Comparison of ENCODE assay signal across 33 mouse cellular contexts in the genomic region with DNA sequence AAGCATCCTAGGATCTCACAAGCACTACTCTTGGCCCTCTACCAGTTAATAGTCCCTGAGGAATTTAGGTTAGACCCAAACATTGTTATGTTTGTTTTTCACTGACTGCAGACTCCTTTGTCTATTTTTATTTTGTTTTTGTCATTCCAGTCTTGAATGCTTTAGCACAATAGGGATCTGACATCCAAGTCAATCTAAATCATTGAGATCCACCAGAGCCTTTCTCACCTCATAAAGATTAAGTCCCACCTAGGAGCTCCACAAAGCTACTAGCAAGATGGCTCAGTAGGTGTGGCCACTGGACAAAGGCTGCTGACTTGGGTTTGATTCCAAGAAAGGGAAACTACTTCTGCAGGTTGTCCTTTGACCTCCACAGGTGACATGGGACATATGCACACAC. TPM values are rescaled to one million over a fixed set of nuclear protein-coding genes. Genes with fewer than 3 reads are reported as not detected.
"Had no signal": no experiment of that assay in that cellular context is flagged by ENCODE, and none has a peak within 500 bp of the region (broad histone marks: within the 10 kb centered on the region; RNA-seq: fewer than 3 reads in every experiment).

No protein-coding gene starts in this region.

- H3K9me3 ChIP-seq: limb, embryonic 10.5 days; limb, embryonic 12.5 days; limb, embryonic 13.5 days; limb, embryonic 15.5 days; liver, embryonic 12.5 days; liver, embryonic 13.5 days; liver, embryonic 15.5 days; lung, embryonic 15.5 days; midbrain, embryonic 10.5 days; midbrain, embryonic 12.5 days; midbrain, embryonic 13.5 days; midbrain, embryonic 15.5 days had no signal

- H3K4me1 ChIP-seq: limb, embryonic 10.5 days; limb, embryonic 12.5 days; limb, embryonic 13.5 days; limb, embryonic 15.5 days; liver, embryonic 12.5 days; liver, embryonic 13.5 days; liver, embryonic 15.5 days; lung, embryonic 15.5 days; megakaryocyte, embryonic 14.5 days; midbrain, embryonic 10.5 days; midbrain, embryonic 12.5 days; midbrain, embryonic 13.5 days; midbrain, embryonic 15.5 days had no signal

- ATAC-seq: liver, embryonic 12.5 days; liver, postnatal 0 days; lung, postnatal 0 days; midbrain, embryonic 13.5 days; midbrain, embryonic 15.5 days; midbrain, embryonic 16.5 days had no signal

- H3K4me3 ChIP-seq: limb, embryonic 10.5 days; limb, embryonic 12.5 days; limb, embryonic 13.5 days; limb, embryonic 15.5 days; liver, embryonic 12.5 days; liver, embryonic 13.5 days; liver, embryonic 15.5 days; lung, embryonic 15.5 days; megakaryocyte, embryonic 14.5 days; midbrain, embryonic 10.5 days; midbrain, embryonic 12.5 days; midbrain, embryonic 13.5 days; midbrain, embryonic 15.5 days; myocyte had no signal

- H3K27me3 ChIP-seq: limb, embryonic 13.5 days; limb, embryonic 15.5 days; liver, embryonic 12.5 days; liver, embryonic 13.5 days; liver, embryonic 15.5 days; lung, embryonic 15.5 days; midbrain, embryonic 15.5 days had no signal

- DNase-seq: left cerebral cortex, postnatal 4 days; liver; liver, embryonic 13.5 days; liver, postnatal 0 days; lung, adult 18-20 months; lung, adult 2 months; lung, embryonic 14.5 days; lung, postnatal 10 days; lung, postnatal 14 days; lung, postnatal 36 days; lung, postnatal 4 days; midbrain, embryonic 14.5 days had no signal

- H3K9ac ChIP-seq: limb, embryonic 12.5 days; limb, embryonic 13.5 days; limb, embryonic 15.5 days; liver, embryonic 12.5 days; liver, embryonic 13.5 days; liver, embryonic 14.5 days; liver, embryonic 15.5 days; liver, postnatal 0 days; lung, embryonic 14.5 days; lung, embryonic 15.5 days; midbrain, embryonic 12.5 days; midbrain, embryonic 13.5 days; midbrain, embryonic 15.5 days had no signal

- H3K4me2 ChIP-seq: limb, embryonic 12.5 days; limb, embryonic 13.5 days; limb, embryonic 15.5 days; liver, embryonic 11.5 days; liver, embryonic 12.5 days; liver, embryonic 13.5 days; liver, embryonic 15.5 days; lung, embryonic 14.5 days; lung, embryonic 15.5 days; midbrain, embryonic 11.5 days; midbrain, embryonic 12.5 days; midbrain, embryonic 13.5 days; midbrain, embryonic 15.5 days had no signal

- H3K36me3 ChIP-seq: limb, embryonic 10.5 days; limb, embryonic 12.5 days; limb, embryonic 13.5 days; limb, embryonic 15.5 days; liver, embryonic 12.5 days; liver, embryonic 13.5 days; liver, embryonic 15.5 days; lung, embryonic 15.5 days; midbrain, embryonic 10.5 days; midbrain, embryonic 12.5 days; midbrain, embryonic 13.5 days; midbrain, embryonic 15.5 days had no signal

- H3K27ac ChIP-seq: limb, embryonic 10.5 days; limb, embryonic 12.5 days; limb, embryonic 13.5 days; limb, embryonic 15.5 days; liver, embryonic 12.5 days; liver, embryonic 13.5 days; liver, embryonic 14.5 days; liver, embryonic 15.5 days; lung, embryonic 15.5 days; macrophage; midbrain, embryonic 10.5 days; midbrain, embryonic 12.5 days; midbrain, embryonic 13.5 days; midbrain, embryonic 15.5 days had no signal

RNA-seq across cellular contexts. Expression of gene Foxd3, which starts 19.1 kb away (rescaled TPM):
- polyA plus RNA-seq: liver, adult 2 months; liver, embryonic 13.5 days; liver, embryonic 15.5 days; liver, postnatal 0 days; lung, embryonic 14.5 days; macrophage; midbrain, embryonic 13.5 days; midbrain, postnatal 0 days; myocyte had no signal
